Mouse (Mus musculus): Measurements from ENCODE around the gene Ece1. TPM values are rescaled to one million over a fixed set of nuclear protein-coding genes. Genes with fewer than 3 reads are reported as not detected.

The Ece1 gene
- polyA plus RNA-seq, 1 experiment from 2014 or later: 74.6 TPM

GRCm38 (mm10) chr4:137857116-137857515 is 4.9 kb upstream of the Ece1 start:
- no peak overlapping the region for H3K4me3 ChIP-seq (replicated peaks)
- WGBS: 27% methylated on average over 7 of the region's 7 CpGs
- H3K4me2 ChIP-seq (replicated peaks): no peak overlapping the region
- H3K9me3 ChIP-seq (replicated peaks): 0 out of 2 replicates have a peak, but pooled peaks cover 3% of the 10 kb centered on the region
- ATAC-seq (ENCODE audit: insufficient number of reproducible peaks, low FRiP score, low TSS enrichment, low read depth): no peak
- H3K4me1 ChIP-seq: peaks cover 8% of the 10 kb centered on the region; the same call in 1 of the 2 replicates
- H3K27me3 ChIP-seq: no peaks in the 10 kb centered on the region
- H3K27ac ChIP-seq (replicated peaks): no peak overlapping the region
- no peak overlapping the region for H3K9ac ChIP-seq
- H3K36me3 ChIP-seq: no peaks in the 10 kb centered on the region

GRCm38 (mm10) chr4:137858371-137858770 is 3.7 kb upstream of the Ece1 start:
- Histone ChIP-seq H3K4me3 (replicated peaks) (no peak overlapping the region), H3K9me3 (replicated peaks) (0 out of 2 replicates have a peak, but pooled peaks cover 3% of the 10 kb centered on the region), H3K4me2 (replicated peaks) (no peak overlapping the region), H3K36me3 (no peaks in the 10 kb centered on the region), H3K9ac (no peak overlapping the region), H3K27ac (replicated peaks) (no peak overlapping the region), H3K27me3 (no peaks in the 10 kb centered on the region), H3K4me1 (peaks cover 16% of the 10 kb centered on the region)
- WGBS: 79% methylated on average over 2 of the region's 2 CpGs
- ATAC-seq (ENCODE audit: insufficient number of reproducible peaks, low FRiP score, low TSS enrichment, low read depth): no peak

GRCm38 (mm10) chr4:137861461-137862011 is 501 bp upstream of the Ece1 start:
- Histone ChIP-seq H3K4me2 (replicated peaks) (peak overlapping the region; percentile 92), H3K27me3 (no peaks in the 10 kb centered on the region), H3K9ac (peak overlapping the region; percentile 73; the same call in 1 of the 2 replicates), H3K27ac (replicated peaks) (peak overlapping the region; percentile 66), H3K4me3 (replicated peaks) (peak overlapping the region; percentile 83), H3K4me1 (peaks cover 47% of the 10 kb centered on the region), H3K9me3 (replicated peaks) (0 out of 2 replicates have a peak, but pooled peaks cover 3% of the 10 kb centered on the region), H3K36me3 (no peaks in the 10 kb centered on the region)
- WGBS: 5% methylated on average over 17 of the region's 17 CpGs
- peak; percentile 59 for ATAC-seq (ENCODE audit: insufficient number of reproducible peaks, low FRiP score, low TSS enrichment, low read depth)

GRCm38 (mm10) chr4:137862516-137863240 is 641 bp downstream of the Ece1 start:
- H3K9ac ChIP-seq: peak overlapping the region; percentile 73
- no peak; the same call in 1 of the 2 replicates for ATAC-seq (ENCODE audit: insufficient number of reproducible peaks, low FRiP score, low TSS enrichment, low read depth)
- peaks cover 58% of the 10 kb centered on the region for H3K4me1 ChIP-seq
- H3K27ac ChIP-seq (replicated peaks): peak overlapping the region; percentile 67; the same call in 1 of the 2 replicates
- H3K4me3 ChIP-seq (replicated peaks): peak overlapping the region; percentile 83
- peak overlapping the region; percentile 92 for H3K4me2 ChIP-seq (replicated peaks)
- no peaks in the 10 kb centered on the region for H3K36me3 ChIP-seq
- WGBS: 6% methylated on average over 21 of the region's 21 CpGs
- H3K9me3 ChIP-seq (replicated peaks): no peaks in the 10 kb centered on the region
- no peaks in the 10 kb centered on the region for H3K27me3 ChIP-seq

- no peaks in the 10 kb centered on the region for H3K27me3 ChIP-seq
- H3K4me1 ChIP-seq: peaks cover 70% of the 10 kb centered on the region
- WGBS: 89% methylated on average over 4 of the region's 4 CpGs
Measured at GRCm38 (mm10) chr4:137864031-137864430, 2.0 kb downstream of the Ece1 start.

GRCm38 (mm10) chr4:137864769-137865168 is 2.7 kb downstream of the Ece1 start:
- H3K4me2 ChIP-seq (replicated peaks): peak overlapping the region; percentile 19; the same call in 1 of the 2 replicates
- no peaks in the 10 kb centered on the region for H3K27me3 ChIP-seq
- no peaks in the 10 kb centered on the region for H3K36me3 ChIP-seq
- WGBS: 51% methylated on average over 9 of the region's 9 CpGs
- H3K4me3 ChIP-seq (replicated peaks): no peak overlapping the region
- peaks cover 77% of the 10 kb centered on the region for H3K4me1 ChIP-seq
- H3K9me3 ChIP-seq (replicated peaks): no peaks in the 10 kb centered on the region
- ATAC-seq (ENCODE audit: insufficient number of reproducible peaks, low FRiP score, low TSS enrichment, low read depth): no peak
- no peak overlapping the region for H3K27ac ChIP-seq (replicated peaks)
- no peak overlapping the region for H3K9ac ChIP-seq

More at GRCm38 (mm10) chr4:137864031-137864430, 2.0 kb downstream of the Ece1 start:
- Histone ChIP-seq H3K36me3 (no peaks in the 10 kb centered on the region), H3K4me2 (replicated peaks) (no peak overlapping the region), H3K27ac (replicated peaks) (no peak overlapping the region), H3K9me3 (replicated peaks) (no peaks in the 10 kb centered on the region), H3K9ac (no peak overlapping the region), H3K4me3 (replicated peaks) (peak overlapping the region; percentile 83)
- no peak for ATAC-seq (ENCODE audit: insufficient number of reproducible peaks, low FRiP score, low TSS enrichment, low read depth)

GRCm38 (mm10) chr4:137865221-137865641 is 3.2 kb downstream of the Ece1 start:
- Histone ChIP-seq H3K27me3 (no peaks in the 10 kb centered on the region), H3K4me1 (peaks cover 82% of the 10 kb centered on the region), H3K4me3 (replicated peaks) (no peak overlapping the region), H3K36me3 (no peaks in the 10 kb centered on the region), H3K27ac (replicated peaks) (no peak overlapping the region), H3K9ac (no peak overlapping the region), H3K9me3 (replicated peaks) (no peaks in the 10 kb centered on the region), H3K4me2 (replicated peaks) (peak overlapping the region; percentile 19; the same call in 1 of the 2 replicates)
- ATAC-seq (ENCODE audit: insufficient number of reproducible peaks, low FRiP score, low TSS enrichment, low read depth): no peak
- WGBS: 41% methylated on average over 10 of the region's 10 CpGs

GRCm38 (mm10) chr4:137866206-137866863 is 4.3 kb downstream of the Ece1 start:
- 40% methylated on average over 19 of the region's 19 CpGs for WGBS
- H3K4me1 ChIP-seq: peaks cover 86% of the 10 kb centered on the region

GRCm38 (mm10) chr4:137867225-137867624 is 5.2 kb downstream of the Ece1 start:
- Histone ChIP-seq H3K4me2 (replicated peaks) (no peak overlapping the region), H3K4me1 (peaks cover 80% of the 10 kb centered on the region), H3K9ac (no peak overlapping the region), H3K27ac (replicated peaks) (peak overlapping the region; percentile 31; the same call in 1 of the 2 replicates), H3K36me3 (no peaks in the 10 kb centered on the region), H3K27me3 (no peaks in the 10 kb centered on the region), H3K9me3 (replicated peaks) (no peaks in the 10 kb centered on the region), H3K4me3 (replicated peaks) (no peak overlapping the region)
- ATAC-seq (ENCODE audit: insufficient number of reproducible peaks, low FRiP score, low TSS enrichment, low read depth): no peak
- WGBS: 58% methylated on average over 4 of the region's 4 CpGs

More at GRCm38 (mm10) chr4:137866206-137866863, 4.3 kb downstream of the Ece1 start:
- H3K9me3 ChIP-seq (replicated peaks): no peaks in the 10 kb centered on the region
- H3K4me3 ChIP-seq (replicated peaks): no peak overlapping the region
- H3K9ac ChIP-seq: no peak overlapping the region
- H3K4me2 ChIP-seq (replicated peaks): no peak overlapping the region; the same call in 1 of the 2 replicates
- H3K27ac ChIP-seq (replicated peaks): no peak overlapping the region
- no peaks in the 10 kb centered on the region for H3K27me3 ChIP-seq
- H3K36me3 ChIP-seq: no peaks in the 10 kb centered on the region
- ATAC-seq (ENCODE audit: insufficient number of reproducible peaks, low FRiP score, low TSS enrichment, low read depth): no peak

- no peaks in the 10 kb centered on the region for H3K27me3 ChIP-seq
- 69% methylated on average over 13 of the region's 13 CpGs for WGBS
- peaks cover 78% of the 10 kb centered on the region for H3K4me1 ChIP-seq
- H3K27ac ChIP-seq (replicated peaks): peak overlapping the region; percentile 31; the same call in 1 of the 2 replicates
- no peak overlapping the region for H3K9ac ChIP-seq
- H3K9me3 ChIP-seq (replicated peaks): no peaks in the 10 kb centered on the region
- no peak overlapping the region for H3K4me3 ChIP-seq (replicated peaks)
- H3K4me2 ChIP-seq (replicated peaks): no peak overlapping the region
- H3K36me3 ChIP-seq: no peaks in the 10 kb centered on the region
- ATAC-seq (ENCODE audit: insufficient number of reproducible peaks, low FRiP score, low TSS enrichment, low read depth): 0 out of 2 replicates have a peak, but pooled peaks have one; percentile 25
Measured at GRCm38 (mm10) chr4:137867675-137868257, 5.7 kb downstream of the Ece1 start.

Measured in embryonic facial prominence, embryonic 15.5 days (tissue).